Mouse (Mus musculus): ENCODE measurements at regions not wholly inside any gene's neighbourhood (a gene's known extent, or its start where the extent isn't known, plus 50 kb on each side); places are given as distances from the start of the nearest gene placed in this dataset.

DNA sequence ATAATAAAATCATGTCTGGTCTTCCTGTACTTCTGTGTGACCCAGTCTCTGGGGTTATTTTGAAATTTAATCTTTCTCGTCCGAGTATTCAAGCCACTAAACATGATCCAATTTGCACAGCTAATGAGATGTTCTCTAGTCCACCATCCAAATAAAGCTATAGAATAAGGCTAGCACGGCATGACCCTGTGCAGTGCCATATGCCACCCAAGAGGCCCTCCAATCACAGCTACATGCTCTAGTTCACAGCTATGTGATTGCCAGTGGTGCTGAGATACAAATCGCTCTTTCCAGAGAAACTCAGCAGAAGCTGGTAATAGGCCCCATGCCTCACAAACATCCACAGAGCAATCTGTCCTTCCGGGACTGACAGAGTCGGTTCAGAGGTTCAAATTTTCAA, 426.3 kb downstream of the Ipo11 start:
- H3K27me3 ChIP-seq (ENCODE audit: low read depth, poor library complexity, severe bottlenecking) = no peaks in the 10 kb centered on the region
- H3K27ac ChIP-seq = no peak overlapping the region
- no peak overlapping the region for H3K4me3 ChIP-seq
- DNase-seq (ENCODE audit: low spot score) = no peak
- H3K9me3 ChIP-seq (replicated peaks) = no peaks in the 10 kb centered on the region
- no peaks in the 10 kb centered on the region for H3K4me1 ChIP-seq
- no peaks in the 10 kb centered on the region for H3K36me3 ChIP-seq
- WGBS = 91% methylated on average over 6 of the region's 6 CpGs

DNA sequence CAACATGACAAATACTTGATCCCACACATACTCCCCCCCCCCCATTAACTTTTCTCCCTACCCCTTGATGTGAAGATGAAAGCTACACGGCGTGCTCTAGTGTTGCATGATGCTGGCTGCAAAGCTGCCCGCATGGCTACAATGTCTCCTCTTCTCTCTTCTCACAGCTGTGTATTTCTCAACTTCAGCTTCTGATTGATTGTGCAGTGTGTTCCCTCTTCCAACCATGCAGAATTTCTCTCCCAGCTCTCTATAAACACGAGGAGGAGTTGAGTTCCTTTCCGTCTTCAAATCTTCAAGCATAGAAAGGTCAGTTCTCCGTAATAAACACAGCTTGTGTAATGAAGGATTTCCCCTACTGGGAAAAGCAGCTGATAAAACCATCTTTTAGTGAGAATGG, 435.5 kb downstream of the Ipo11 start:
- Histone ChIP-seq H3K27me3 (ENCODE audit: low read depth, poor library complexity, severe bottlenecking) (no peaks in the 10 kb centered on the region), H3K4me3 (no peak overlapping the region), H3K9me3 (replicated peaks) (no peaks in the 10 kb centered on the region), H3K4me1 (no peaks in the 10 kb centered on the region), H3K27ac (no peak overlapping the region), H3K36me3 (no peaks in the 10 kb centered on the region)
- DNase-seq (ENCODE audit: low spot score) = no peak
- WGBS = 90% methylated on average over 6 of the region's 6 CpGs

DNA sequence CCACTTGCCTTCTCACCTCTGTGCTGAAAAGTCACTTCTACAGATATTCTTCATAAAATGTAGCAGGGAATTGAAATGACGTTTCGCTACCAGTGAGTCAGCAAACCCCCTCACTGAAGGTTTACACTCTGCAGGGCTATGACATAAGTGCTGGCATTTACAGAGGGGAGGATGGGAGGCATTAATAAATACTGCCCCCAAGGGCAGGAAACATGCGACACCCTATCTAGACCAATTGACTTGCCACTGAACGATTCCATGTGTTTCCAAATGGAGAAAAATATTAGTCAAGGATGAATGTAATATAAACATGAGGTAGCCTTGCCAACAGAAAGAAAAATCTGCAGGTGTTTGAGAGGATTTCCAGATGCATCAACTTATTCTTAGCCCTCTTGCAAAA, 465.5 kb downstream of the Ipo11 start:
- Histone ChIP-seq H3K4me3 (no peak overlapping the region), H3K27ac (no peak overlapping the region), H3K4me1 (no peaks in the 10 kb centered on the region), H3K9me3 (replicated peaks) (no peaks in the 10 kb centered on the region), H3K36me3 (no peaks in the 10 kb centered on the region), H3K27me3 (ENCODE audit: low read depth, poor library complexity, severe bottlenecking) (no peaks in the 10 kb centered on the region)
- DNase-seq (ENCODE audit: low spot score) = no peak
- 80% methylated on average over 4 of the region's 4 CpGs for WGBS

DNA sequence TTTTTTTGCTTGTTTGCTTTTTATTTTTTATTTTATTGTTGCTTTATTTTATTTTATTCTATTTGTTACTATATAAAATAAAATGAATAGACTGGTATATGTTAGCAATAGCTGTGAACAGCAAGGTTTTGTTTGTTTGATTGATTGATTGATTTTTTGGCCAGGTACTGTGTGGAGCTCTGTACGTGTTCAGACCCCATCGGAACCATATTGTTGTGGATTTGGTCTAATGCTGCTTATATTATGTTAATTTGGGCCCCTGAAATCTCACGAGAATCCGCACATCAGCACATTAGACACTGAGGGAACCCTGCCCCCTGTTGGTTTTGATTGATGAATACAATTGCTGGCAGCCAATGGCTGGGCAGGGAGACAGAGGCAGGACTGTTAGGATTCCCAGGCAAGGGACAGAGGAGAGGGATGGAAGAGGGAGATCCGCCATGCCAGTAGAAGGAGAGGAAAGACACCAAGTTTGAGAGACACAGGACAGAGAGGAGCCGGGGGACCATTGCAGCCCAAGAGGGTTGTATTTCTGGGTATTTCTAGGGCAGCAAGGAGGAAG, 482.3 kb downstream of the Ipo11 start:
- H3K27ac ChIP-seq = no peak overlapping the region
- DNase-seq (ENCODE audit: low spot score) = no peak
- no peaks in the 10 kb centered on the region for H3K4me1 ChIP-seq
- WGBS = 86% methylated on average over 6 of the region's 6 CpGs
- H3K4me3 ChIP-seq = no peak overlapping the region
- no peaks in the 10 kb centered on the region for H3K9me3 ChIP-seq (replicated peaks)
- no peaks in the 10 kb centered on the region for H3K27me3 ChIP-seq (ENCODE audit: low read depth, poor library complexity, severe bottlenecking)
- H3K36me3 ChIP-seq = no peaks in the 10 kb centered on the region

DNA sequence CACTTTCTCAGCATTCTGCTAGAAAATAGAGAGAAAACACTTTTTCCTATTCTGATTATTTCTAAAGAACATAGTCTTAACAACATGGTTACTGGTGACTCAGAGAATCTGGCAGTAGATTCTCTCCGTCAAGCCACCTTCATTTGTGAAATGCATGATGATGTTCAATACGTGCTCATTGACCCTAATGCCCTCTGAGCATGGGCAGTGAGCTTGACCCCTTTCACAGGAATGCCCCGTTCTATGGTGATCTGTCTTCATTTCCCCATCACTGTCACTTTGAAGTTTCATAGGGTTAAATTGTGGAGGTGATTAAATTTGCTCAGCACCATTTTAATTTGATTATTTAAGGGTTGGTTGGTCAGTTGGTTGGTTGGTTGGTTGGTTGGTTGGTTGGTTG, 504.6 kb downstream of the Ipo11 start:
- Histone ChIP-seq H3K4me3 (no peak overlapping the region), H3K4me1 (no peaks in the 10 kb centered on the region), H3K27me3 (ENCODE audit: low read depth, poor library complexity, severe bottlenecking) (no peaks in the 10 kb centered on the region), H3K36me3 (no peaks in the 10 kb centered on the region), H3K9me3 (replicated peaks) (no peaks in the 10 kb centered on the region), H3K27ac (no peak overlapping the region)
- WGBS = 52% methylated on average over 3 of the region's 3 CpGs
- no peak for DNase-seq (ENCODE audit: low spot score)

DNA sequence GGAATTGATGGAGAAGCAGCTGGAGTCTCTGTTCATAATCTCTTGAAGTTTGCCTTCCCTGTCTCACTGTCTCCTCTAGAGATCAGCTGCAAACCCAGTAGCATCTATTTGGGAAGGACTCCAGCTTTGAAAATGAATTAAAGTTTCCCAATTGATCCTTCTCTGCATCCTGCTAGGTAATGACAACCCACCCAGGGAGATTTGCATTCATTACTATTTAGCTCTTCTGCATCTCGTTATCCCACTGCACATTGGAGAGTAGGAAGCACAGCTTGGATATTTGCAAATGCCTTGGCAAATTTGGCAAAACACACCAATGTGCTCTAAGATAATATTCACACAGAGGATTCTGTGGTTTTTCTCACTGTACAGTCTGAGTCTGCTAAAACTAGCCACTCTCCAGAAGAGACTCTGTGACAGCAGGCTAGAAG, 530.1 kb downstream of the Ipo11 start:
- Histone ChIP-seq H3K9me3 (replicated peaks) (no peaks in the 10 kb centered on the region), H3K36me3 (no peaks in the 10 kb centered on the region), H3K4me3 (no peak overlapping the region), H3K27ac (no peak overlapping the region), H3K4me1 (peaks cover 4% of the 10 kb centered on the region; the same call in 1 of the 2 replicates), H3K27me3 (ENCODE audit: low read depth, poor library complexity, severe bottlenecking) (no peaks in the 10 kb centered on the region)
- WGBS = 51% methylated on average over 1 of the region's 1 CpGs
- no peak for DNase-seq (ENCODE audit: low spot score)

DNA sequence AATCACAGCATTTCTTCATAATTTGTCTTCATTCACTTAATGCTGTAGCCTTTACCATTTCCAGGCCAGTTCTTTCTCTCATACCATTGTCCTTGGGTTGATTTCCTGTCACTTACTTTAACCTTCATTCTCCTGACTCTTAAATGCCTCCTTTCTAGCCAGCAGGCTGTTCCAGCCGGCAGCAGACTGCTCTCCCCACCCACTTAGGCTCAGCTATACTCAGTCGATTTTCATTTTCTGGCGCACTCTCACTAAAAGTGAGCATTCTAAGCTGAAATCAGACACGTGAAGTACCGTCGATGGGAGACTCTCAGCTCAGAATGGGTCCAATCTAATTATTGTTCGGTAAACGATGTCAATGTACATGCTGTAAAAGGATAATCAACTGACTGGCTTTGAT, 544.1 kb downstream of the Ipo11 start:
- Histone ChIP-seq H3K36me3 (no peaks in the 10 kb centered on the region), H3K27me3 (ENCODE audit: low read depth, poor library complexity, severe bottlenecking) (no peaks in the 10 kb centered on the region), H3K9me3 (replicated peaks) (no peaks in the 10 kb centered on the region), H3K4me1 (no peaks in the 10 kb centered on the region), H3K4me3 (no peak overlapping the region), H3K27ac (no peak overlapping the region)
- 83% methylated on average over 8 of the region's 8 CpGs for WGBS
- DNase-seq (ENCODE audit: low spot score) = no peak

DNA sequence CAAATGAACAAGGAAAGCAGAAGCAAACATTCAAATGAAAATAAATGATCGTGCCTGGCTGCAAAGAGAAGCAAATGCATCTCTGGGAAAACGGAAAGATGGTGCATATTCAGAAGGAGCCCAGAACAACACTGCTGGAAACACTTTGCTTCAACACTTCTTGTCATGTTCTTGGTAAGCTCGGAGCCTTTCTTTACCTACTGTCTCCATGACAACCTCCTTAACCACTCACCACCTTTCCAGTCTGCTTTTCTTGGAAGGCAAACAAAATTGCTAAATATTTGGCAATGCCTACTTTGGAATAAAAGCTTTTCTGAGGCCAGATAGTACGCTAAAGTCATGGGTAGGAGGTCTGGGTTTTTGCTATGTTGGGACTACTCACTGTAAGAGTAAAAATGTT, 548.1 kb downstream of the Ipo11 start:
- Histone ChIP-seq H3K4me1 (no peaks in the 10 kb centered on the region), H3K9me3 (replicated peaks) (no peaks in the 10 kb centered on the region), H3K27ac (no peak overlapping the region), H3K36me3 (no peaks in the 10 kb centered on the region), H3K4me3 (no peak overlapping the region), H3K27me3 (ENCODE audit: low read depth, poor library complexity, severe bottlenecking) (no peaks in the 10 kb centered on the region)
- no peak for DNase-seq (ENCODE audit: low spot score)
- 85% methylated on average over 4 of the region's 4 CpGs for WGBS

DNA sequence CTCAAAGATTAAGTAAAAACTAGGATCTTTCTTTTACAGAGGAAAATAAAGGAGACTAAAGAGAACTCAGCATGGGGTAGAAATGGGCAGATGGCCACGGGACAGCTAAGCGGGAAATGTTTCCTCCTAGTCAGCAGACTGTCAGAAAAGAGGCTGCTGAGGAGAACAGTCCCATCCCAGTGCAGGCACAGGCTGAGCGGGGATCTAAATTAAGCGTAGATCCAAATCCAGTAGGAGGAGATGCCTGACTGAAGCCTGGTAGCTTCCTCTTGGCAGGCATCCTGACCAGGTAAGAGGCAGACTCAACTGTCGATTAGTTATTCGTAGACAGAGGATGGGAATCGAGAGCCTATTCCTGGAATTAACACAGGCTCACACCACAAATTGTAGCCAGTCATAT, 569.2 kb downstream of the Ipo11 start:
- Histone ChIP-seq H3K4me3 (no peak overlapping the region), H3K4me1 (no peaks in the 10 kb centered on the region), H3K36me3 (no peaks in the 10 kb centered on the region), H3K27me3 (ENCODE audit: low read depth, poor library complexity, severe bottlenecking) (no peaks in the 10 kb centered on the region), H3K27ac (no peak overlapping the region), H3K9me3 (replicated peaks) (no peaks in the 10 kb centered on the region)
- WGBS = 90% methylated on average over 7 of the region's 7 CpGs
- no peak for DNase-seq (ENCODE audit: low spot score)

DNA sequence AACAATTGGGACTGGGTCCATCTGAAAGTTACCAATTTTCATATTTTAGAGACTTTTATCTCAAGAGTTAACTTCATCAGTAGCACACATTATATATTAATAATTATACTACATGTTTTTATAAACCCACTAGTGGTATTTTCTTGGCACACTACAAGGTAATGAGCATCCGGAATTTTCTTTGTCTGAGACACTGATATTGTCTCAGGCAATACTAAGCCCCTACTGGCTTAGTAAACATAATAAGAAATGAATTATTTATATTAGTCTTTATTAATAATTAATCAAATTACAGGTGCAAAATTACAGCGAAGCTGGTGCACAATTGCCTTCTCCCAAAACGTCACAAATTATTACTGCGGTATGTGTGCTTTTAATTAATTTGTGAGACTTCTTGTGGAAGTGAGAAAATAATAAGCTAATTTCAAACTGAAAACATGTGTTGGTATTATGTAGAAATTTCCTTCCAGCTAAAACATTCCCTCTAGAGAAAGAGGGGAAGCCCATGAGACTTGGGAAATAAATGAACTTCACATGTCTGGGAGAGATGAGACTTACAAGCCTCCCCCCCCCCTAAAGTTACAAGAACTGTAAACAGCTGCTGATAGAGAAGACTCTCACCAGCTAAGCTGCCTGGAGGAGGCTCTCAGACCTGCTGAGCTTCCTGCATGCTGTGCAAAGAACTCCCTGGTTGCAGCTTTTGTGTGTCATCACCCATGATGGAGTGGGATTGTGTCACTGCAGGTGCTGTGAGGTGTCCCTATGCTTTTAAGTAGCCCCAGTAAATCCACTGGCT, 583.9 kb downstream of the Ipo11 start:
- H3K4me1 ChIP-seq = no peaks in the 10 kb centered on the region
- no peak overlapping the region for H3K27ac ChIP-seq
- WGBS = 85% methylated on average over 4 of the region's 4 CpGs
- no peaks in the 10 kb centered on the region for H3K36me3 ChIP-seq
- no peaks in the 10 kb centered on the region for H3K9me3 ChIP-seq (replicated peaks)
- no peaks in the 10 kb centered on the region for H3K27me3 ChIP-seq (ENCODE audit: low read depth, poor library complexity, severe bottlenecking)
- no peak for DNase-seq (ENCODE audit: low spot score)
- no peak overlapping the region for H3K4me3 ChIP-seq

DNA sequence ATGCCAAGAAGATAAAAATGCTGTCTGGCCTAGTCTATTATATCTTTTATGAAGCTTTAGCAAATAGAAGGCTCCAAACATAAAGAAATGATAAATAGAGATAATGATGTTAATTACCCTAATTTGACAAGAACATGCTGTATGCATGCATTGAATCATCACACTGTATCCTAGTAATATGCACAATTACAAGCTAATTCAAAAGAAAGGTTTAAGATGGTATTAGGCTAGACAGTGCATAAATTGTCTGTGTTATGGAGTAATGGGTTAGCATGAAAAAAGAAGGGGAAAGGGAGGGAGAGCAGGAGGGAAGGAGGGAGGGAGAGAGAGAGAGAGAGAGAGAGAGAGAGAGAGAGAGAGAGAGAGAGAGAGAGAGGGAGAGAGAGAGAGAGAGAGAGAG, 604.7 kb downstream of the Ipo11 start:
- Histone ChIP-seq H3K4me1 (no peaks in the 10 kb centered on the region), H3K36me3 (no peaks in the 10 kb centered on the region), H3K27ac (no peak overlapping the region), H3K4me3 (no peak overlapping the region), H3K9me3 (replicated peaks) (no peaks in the 10 kb centered on the region), H3K27me3 (ENCODE audit: low read depth, poor library complexity, severe bottlenecking) (no peaks in the 10 kb centered on the region)
- DNase-seq (ENCODE audit: low spot score) = no peak

DNA sequence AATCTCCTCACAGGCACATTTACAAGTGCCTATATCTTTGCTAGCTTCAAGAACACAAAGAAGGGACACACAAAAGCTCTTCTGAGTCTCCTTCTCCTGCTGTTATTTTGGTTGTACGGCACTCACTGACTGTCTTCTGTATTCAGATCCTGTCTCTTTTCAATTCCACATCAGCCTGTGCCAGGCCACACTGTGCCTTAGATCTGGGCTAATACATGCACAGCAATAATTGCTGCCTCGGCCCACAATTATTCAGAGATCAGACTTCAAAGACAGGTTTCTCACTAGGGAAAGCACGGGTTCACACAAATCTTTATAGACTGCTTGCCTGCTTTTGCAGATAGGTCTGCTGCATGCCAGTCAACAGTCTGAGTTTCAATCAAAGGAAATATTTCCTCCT, 617.8 kb downstream of the Ipo11 start:
- H3K36me3 ChIP-seq = no peaks in the 10 kb centered on the region
- H3K4me1 ChIP-seq = no peaks in the 10 kb centered on the region
- WGBS = 70% methylated on average over 3 of the region's 3 CpGs
- DNase-seq (ENCODE audit: low spot score) = no peak
- no peaks in the 10 kb centered on the region for H3K27me3 ChIP-seq (ENCODE audit: low read depth, poor library complexity, severe bottlenecking)
- no peak overlapping the region for H3K4me3 ChIP-seq
- H3K27ac ChIP-seq = no peak overlapping the region
- H3K9me3 ChIP-seq (replicated peaks) = no peaks in the 10 kb centered on the region

DNA sequence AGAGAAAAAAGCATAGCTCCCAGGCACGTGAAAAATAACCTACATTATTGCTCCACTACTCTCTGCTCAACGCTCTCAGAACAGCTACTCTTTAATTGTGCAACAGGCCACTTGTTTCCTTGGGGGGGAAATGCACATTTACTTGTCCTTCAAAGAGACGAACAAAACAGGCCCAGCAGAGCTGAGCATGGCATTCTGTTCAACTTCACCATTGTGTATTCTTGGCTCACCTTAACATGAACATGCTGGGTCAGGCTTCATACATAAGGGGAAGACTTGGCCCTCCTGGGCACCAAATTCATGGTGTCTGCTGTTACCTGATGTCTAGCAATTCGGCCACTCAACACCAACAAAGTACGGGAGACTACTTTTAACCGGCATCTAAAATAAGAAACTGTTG, 618.3 kb downstream of the Ipo11 start:
- Histone ChIP-seq H3K9me3 (replicated peaks) (no peaks in the 10 kb centered on the region), H3K27me3 (ENCODE audit: low read depth, poor library complexity, severe bottlenecking) (no peaks in the 10 kb centered on the region), H3K4me1 (no peaks in the 10 kb centered on the region), H3K4me3 (no peak overlapping the region), H3K36me3 (no peaks in the 10 kb centered on the region), H3K27ac (no peak overlapping the region)
- DNase-seq (ENCODE audit: low spot score) = no peak
- WGBS = 91% methylated on average over 6 of the region's 6 CpGs

DNA sequence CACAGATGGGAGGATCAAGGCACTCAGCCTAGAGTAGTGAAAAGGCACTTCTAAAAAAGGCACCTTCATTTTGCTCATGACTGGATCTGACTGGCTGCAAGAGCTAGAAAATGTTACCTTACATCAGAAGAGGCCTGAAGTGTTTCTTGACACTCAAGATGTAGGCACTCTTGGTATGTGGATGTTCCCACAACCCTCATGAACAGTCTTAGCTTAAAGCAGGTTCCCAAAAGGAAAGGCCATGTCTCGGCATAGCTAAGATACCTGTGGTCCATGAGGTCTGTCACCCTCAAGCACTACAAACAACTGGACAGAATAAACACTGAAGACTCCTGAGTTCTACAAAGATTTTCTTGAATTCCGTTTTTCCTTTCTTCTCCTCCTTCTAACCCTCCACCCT, 619.5 kb downstream of the Ipo11 start:
- no peak for DNase-seq (ENCODE audit: low spot score)
- WGBS = 75% methylated on average over 2 of the region's 2 CpGs
- Histone ChIP-seq H3K36me3 (no peaks in the 10 kb centered on the region), H3K27ac (no peak overlapping the region), H3K9me3 (replicated peaks) (no peaks in the 10 kb centered on the region), H3K27me3 (ENCODE audit: low read depth, poor library complexity, severe bottlenecking) (no peaks in the 10 kb centered on the region), H3K4me1 (no peaks in the 10 kb centered on the region), H3K4me3 (no peak overlapping the region)

Measured in limb, embryonic 10.5 days (tissue).